Mouse (Mus musculus) cerebral cortex, adult 2 months (tissue): ENCODE data around the gene Umod.

Experiments
- WGBS: fragments of 180-500 bp; shearing (Covaris S2); methylation state at CpG from one replicate; pipeline ENCODE4 v1.1.7; 2018; 5-methylcytosine and 5-hydroxymethylcytosine counted together

The Umod gene

DNA sequence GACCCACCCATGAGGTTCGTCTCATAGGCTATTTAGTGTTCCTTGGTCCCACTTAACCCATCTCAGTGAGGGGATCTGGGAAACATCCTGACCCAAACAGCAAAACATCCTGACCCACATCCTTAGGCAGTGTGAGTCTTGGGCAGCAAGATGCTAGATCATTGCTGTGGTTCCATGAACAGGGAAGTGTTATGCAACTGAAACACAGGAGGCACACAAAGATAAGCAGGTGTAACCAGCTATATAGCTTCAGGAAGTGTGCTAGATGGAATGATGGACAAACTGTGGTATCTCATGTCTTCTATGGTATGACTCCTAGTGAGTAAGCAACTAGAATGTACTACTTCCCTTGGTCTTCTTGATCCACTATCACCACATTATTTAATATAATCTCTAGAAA, 37.1 kb downstream of the Umod start:
- 86% methylated on average over 1 of the region's 1 CpGs for WGBS

- 13% methylated on average over 6 of the region's 6 CpGs for WGBS
These were observed 51.9 kb downstream of the Umod start for GRCm38 (mm10) chr7:119427180-119427616.

DNA sequence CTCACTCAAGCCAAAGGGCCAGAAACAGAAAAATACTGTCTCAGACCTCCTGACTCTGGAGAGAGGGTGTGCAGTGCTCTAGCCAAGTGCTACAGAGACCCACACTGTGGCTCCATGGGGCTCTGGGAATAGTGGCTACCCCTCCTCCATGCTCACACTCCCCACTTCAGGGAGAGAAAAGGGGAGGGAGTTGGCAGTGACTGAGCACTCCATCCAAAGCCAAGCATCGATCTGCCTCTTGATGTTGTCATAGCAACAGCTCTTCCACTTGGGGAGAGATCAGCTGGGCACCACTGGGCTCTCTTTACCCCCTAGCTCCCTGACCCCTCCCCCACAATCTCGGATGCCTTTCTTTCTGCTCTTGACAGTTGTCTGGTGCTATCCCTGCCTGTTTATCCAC, 58.4 kb downstream of the Umod start:
- 4% methylated on average over 2 of the region's 2 CpGs for WGBS

DNA sequence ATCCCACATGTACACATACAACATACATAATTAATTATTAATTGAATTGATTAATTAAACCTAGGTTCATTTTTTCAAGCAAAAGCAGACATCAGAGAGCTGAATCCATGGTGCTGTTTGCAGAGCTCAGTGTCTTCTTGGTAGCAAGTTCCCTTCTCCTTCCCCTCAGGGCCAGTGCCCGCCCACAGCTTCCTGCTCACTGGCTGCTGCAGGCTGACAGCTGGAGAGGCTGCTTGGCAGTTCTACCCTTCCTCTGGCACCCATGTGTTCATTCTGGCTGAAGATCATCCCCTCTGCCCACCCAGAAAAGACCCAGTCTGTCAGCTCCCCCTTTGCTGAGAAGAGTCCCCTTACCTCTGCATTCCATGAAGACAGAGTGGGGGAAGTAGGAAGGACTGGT, 60.6 kb downstream of the Umod start:
- 70% methylated on average over 1 of the region's 1 CpGs for WGBS
